Mouse (Mus musculus) midbrain, embryonic 11.5 days (tissue): ENCODE data around the gene Mlip. TPM values are rescaled to one million over a fixed set of nuclear protein-coding genes. Genes with fewer than 3 reads are reported as not detected.

Source experiments
- ATAC-seq: fragments of 200-750 bp; cut with Nextera tagmentation; 2 replicates; pipeline ENCODE4 v1.8.0; 2017; ENCODE audit warnings: moderate TSS enrichment, moderate library complexity; ENCODE audit not compliant: low FRiP score
- DNase-seq: peaks from one replicate; pipeline ENCODE4 v3.0.0; 2015; ENCODE audit warnings: low spot score; ENCODE audit errors: missing footprints
- H3K27ac ChIP-seq: fragments of 300-500 bp; sonication (generic); 2 replicates; pipeline ENCODE4 v1.5.1; 2014; ENCODE audit warnings: low read depth, low read length
- H3K27me3 ChIP-seq: fragments of 300-500 bp; sonication (generic); 2 replicates; pipeline ENCODE4 v1.6.1; 2014; ENCODE audit warnings: mild to moderate bottlenecking, low read length, moderate library complexity, mixed read lengths; ENCODE audit not compliant: control insufficient read depth, insufficient read depth
- H3K36me3 ChIP-seq: fragments of 300-500 bp; sonication (generic); 2 replicates; pipeline ENCODE4 v1.6.1; 2014; ENCODE audit warnings: mild to moderate bottlenecking, low read length, moderate library complexity, mixed read lengths; ENCODE audit not compliant: control insufficient read depth, insufficient read depth
- H3K4me1 ChIP-seq: fragments of 300-500 bp; sonication (generic); 2 replicates; pipeline ENCODE4 v1.6.1; 2014; ENCODE audit warnings: low read length; ENCODE audit not compliant: control insufficient read depth, insufficient read depth
- H3K4me2 ChIP-seq: fragments of 300-500 bp; sonication (generic); 2 replicates; pipeline ENCODE4 v1.6.1; 2014; ENCODE audit warnings: mild to moderate bottlenecking, moderate library complexity
- H3K4me3 ChIP-seq: fragments of 300-500 bp; sonication (generic); 2 replicates; pipeline ENCODE4 v1.5.1; 2014; ENCODE audit warnings: low read depth, low read length
- H3K9ac ChIP-seq: fragments of 300-500 bp; sonication (generic); 2 replicates; pipeline ENCODE4 v1.6.1; 2014; ENCODE audit warnings: low read length
- H3K9me3 ChIP-seq: fragments of 300-500 bp; sonication (generic); 2 replicates; pipeline ENCODE4 v1.6.1; 2016; ENCODE audit warnings: low read length; ENCODE audit not compliant: control insufficient read depth
- WGBS: fragments of 180-500 bp; shearing (Covaris S2); extraction: QIAGEN DNeasy Blood & Tissue Kit; methylation state at CpG from one replicate; pipeline ENCODE4 v1.1.7; 2014; 5-methylcytosine and 5-hydroxymethylcytosine counted together
- polyA plus RNA-seq: library from polyadenylated mRNA; unstranded; fragments of >200 nt; fragmentation: Nextera tagmentation; extraction: Ambion mirVana; gene quantifications from 2 replicates; pipeline ENCODE4 v1.2.1, GENCODE M21; 2014

Gene Mlip
- polyA plus RNA-seq, 1 experiment from 2014 or later = 0.63 TPM

DNA sequence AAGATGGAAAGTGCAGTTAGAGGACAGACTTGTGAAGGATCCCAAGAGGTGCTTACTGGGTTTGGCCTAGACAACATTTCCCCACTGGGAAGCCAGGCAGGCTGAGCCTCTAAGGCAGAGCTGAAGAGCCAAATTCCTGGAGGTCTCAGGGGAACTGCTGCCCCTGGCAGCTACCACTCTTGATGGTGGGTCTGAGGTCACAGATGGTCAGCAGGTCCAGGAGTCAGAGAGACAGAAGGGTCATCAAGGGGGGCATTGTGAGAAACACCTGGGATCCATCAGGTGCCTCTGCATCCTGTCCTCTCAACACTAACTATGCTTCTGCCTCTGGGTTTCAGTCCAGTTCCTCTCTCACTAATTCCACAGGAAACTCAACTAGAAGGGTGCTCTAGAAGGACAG is 10.1 kb upstream of the Mlip start:
- Histone ChIP-seq H3K27ac (no peak overlapping the region), H3K9ac (no peak overlapping the region), H3K27me3 (no peaks in the 10 kb centered on the region), H3K36me3 (no peaks in the 10 kb centered on the region), H3K4me3 (no peak overlapping the region), H3K4me2 (no peak overlapping the region), H3K4me1 (no peaks in the 10 kb centered on the region), H3K9me3 (no peaks in the 10 kb centered on the region)
- peak; percentile 77 for DNase-seq
- ATAC-seq = no peak

DNA sequence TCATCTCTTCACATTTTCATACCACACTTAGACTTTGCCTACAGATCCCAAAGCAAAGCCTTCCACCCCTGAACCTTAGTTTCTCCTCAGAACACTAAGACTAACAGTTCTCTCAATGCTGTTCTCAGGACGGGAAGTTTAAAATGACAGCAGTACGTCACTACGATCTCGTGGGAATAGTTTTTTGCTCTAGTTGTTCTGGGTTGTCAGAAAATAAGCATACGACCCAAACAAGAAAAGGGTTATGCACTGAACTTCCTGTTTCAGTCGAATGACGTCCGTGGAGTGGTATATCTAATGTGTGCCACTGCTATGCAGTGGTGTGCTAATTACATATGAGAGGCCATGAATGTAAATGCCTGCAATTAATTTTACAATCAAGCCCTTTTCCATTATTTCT is 7.9 kb upstream of the Mlip start:
- DNase-seq (peak; percentile 85), ATAC-seq (no peak)
- Histone ChIP-seq H3K27me3 (no peaks in the 10 kb centered on the region), H3K4me1 (no peaks in the 10 kb centered on the region), H3K9ac (no peak overlapping the region), H3K36me3 (no peaks in the 10 kb centered on the region), H3K4me3 (no peak overlapping the region), H3K27ac (no peak overlapping the region), H3K4me2 (no peak overlapping the region), H3K9me3 (no peaks in the 10 kb centered on the region)
- WGBS = 96% methylated on average over 8 of the region's 8 CpGs

GRCm38 (mm10) chr9:77359278-77359973 is 6.7 kb upstream of the Mlip start:
- Histone ChIP-seq H3K4me3 (no peak overlapping the region), H3K27ac (no peak overlapping the region), H3K36me3 (no peaks in the 10 kb centered on the region), H3K9me3 (no peaks in the 10 kb centered on the region), H3K4me2 (no peak overlapping the region), H3K9ac (no peak overlapping the region), H3K4me1 (no peaks in the 10 kb centered on the region), H3K27me3 (no peaks in the 10 kb centered on the region)
- ATAC-seq = no peak
- WGBS = 90% methylated on average over 10 of the region's 10 CpGs
- DNase-seq = peak; percentile 35

GRCm38 (mm10) chr9:77353942-77354341 is 1.2 kb upstream of the Mlip start:
- Histone ChIP-seq H3K27ac (no peak overlapping the region), H3K36me3 (no peaks in the 10 kb centered on the region), H3K4me1 (no peaks in the 10 kb centered on the region), H3K9me3 (no peaks in the 10 kb centered on the region), H3K27me3 (no peaks in the 10 kb centered on the region), H3K9ac (no peak overlapping the region), H3K4me3 (no peak overlapping the region), H3K4me2 (no peak overlapping the region)
- DNase-seq (peak; percentile 68), ATAC-seq (no peak)
- 81% methylated on average over 4 of the region's 4 CpGs for WGBS

- no peaks in the 10 kb centered on the region for H3K27me3 ChIP-seq
- H3K27ac ChIP-seq = no peak overlapping the region
- H3K9me3 ChIP-seq = no peaks in the 10 kb centered on the region
- H3K4me3 ChIP-seq = no peak overlapping the region
- H3K4me1 ChIP-seq = no peaks in the 10 kb centered on the region
- H3K9ac ChIP-seq = no peak overlapping the region
- H3K4me2 ChIP-seq = no peak overlapping the region
- DNase-seq (no peak), ATAC-seq (no peak)
- 91% methylated on average over 7 of the region's 7 CpGs for WGBS
- H3K36me3 ChIP-seq = no peaks in the 10 kb centered on the region
Measured at GRCm38 (mm10) chr9:77347704-77348103, 5.1 kb downstream of the Mlip start.

DNA sequence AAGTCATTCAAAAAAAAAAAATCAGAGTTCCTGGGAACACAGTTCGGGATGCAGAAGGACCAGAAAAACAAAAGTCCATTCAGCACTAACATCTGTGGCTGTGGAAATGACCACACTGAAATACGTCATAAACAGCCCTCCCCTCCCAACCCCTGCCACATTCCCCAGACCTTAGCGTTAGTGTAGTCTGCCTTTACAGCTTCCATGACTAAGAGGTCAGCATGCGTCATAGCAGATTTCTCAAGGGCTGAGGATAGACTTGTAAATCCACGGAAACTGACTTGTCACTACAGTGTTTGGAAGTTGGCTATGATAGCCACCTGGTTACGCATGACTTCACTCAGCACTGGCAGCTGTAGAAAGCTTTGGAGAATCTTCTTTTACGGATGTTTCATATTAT is 8.5 kb downstream of the Mlip start:
- 91% methylated on average over 7 of the region's 7 CpGs for WGBS
- DNase-seq = no peak
- no peak overlapping the region for H3K4me2 ChIP-seq
- H3K36me3 ChIP-seq = no peaks in the 10 kb centered on the region
- no peaks in the 10 kb centered on the region for H3K27me3 ChIP-seq
- no peaks in the 10 kb centered on the region for H3K9me3 ChIP-seq
- H3K27ac ChIP-seq = no peak overlapping the region
- ATAC-seq = no peak
- H3K4me3 ChIP-seq = no peak overlapping the region
- no peaks in the 10 kb centered on the region for H3K4me1 ChIP-seq
- H3K9ac ChIP-seq = no peak overlapping the region

DNA sequence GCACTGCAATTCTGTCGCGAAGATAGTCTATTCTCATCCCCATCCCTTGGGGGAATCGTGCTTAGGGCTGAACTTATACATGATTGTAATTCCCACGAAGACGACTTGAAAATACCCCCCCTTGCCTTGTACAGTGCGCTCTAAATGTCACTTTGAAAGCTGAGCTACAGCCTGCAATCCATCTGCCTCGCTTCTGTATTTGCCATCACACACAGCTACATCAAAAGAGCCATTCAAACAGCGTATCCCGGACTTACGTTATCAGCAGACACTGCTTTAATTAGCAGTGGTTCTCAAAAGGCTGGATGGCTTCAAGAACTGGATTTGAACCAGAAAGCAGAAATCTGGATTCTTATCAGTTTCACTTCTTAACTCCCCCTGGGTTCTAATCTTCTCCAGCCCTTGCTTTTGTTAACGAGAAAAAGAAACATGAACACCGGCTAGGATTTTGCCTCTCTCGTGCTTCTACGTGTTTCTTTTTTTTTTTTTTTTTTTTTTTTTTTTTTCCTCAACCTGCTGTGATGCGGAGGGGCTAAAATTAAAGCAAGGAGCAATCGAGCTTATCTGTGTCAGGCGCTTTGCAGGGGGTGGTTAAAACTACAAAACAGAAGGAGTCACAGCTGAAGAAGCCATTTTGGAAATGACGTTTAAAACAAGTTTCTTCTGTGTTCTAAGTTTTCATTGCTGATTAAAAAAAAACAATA is 12.5 kb downstream of the Mlip start:
- DNase-seq = peak; percentile 88
- 44% methylated on average over 18 of the region's 18 CpGs for WGBS
- peak overlapping the region; percentile 15; the same call in 1 of the 2 replicates for H3K27ac ChIP-seq

DNA sequence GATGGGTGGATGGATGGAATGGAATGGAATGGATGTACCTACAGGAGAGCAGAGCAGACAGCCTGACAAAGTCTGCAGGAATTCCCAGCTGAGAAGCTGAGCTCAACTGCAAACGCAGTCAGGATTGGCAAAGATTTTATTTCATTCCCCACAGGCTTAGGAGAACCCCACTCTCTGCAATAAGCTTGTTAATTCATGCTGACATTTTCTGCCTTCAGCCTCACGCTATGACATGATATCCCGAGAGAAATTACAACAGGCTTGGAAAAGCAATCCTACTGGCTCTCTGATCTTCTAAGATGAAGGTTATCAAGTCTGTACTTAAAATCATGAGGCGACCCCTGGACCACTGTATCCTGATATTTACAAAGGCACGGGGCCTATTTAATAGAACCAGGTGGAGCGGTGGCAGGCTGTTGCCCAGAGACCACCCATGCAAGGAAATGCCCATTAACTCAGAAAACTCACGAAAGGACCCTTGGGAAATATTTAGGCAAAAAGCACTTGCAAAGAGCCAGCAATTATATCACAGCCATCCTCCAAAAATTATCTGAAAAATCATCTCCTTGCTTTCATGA is 13.1 kb downstream of the Mlip start:
- no peak overlapping the region for H3K4me2 ChIP-seq
- ATAC-seq (peak; percentile 69), DNase-seq (no peak)
- H3K9ac ChIP-seq = no peak overlapping the region
- 70% methylated on average over 7 of the region's 7 CpGs for WGBS
- no peaks in the 10 kb centered on the region for H3K4me1 ChIP-seq
- no peak overlapping the region for H3K4me3 ChIP-seq
- peak overlapping the region; percentile 15; the same call in 1 of the 2 replicates for H3K27ac ChIP-seq
- H3K9me3 ChIP-seq = no peaks in the 10 kb centered on the region
- no peaks in the 10 kb centered on the region for H3K27me3 ChIP-seq
- no peaks in the 10 kb centered on the region for H3K36me3 ChIP-seq

More for the DNA sequence above, 12.5 kb downstream of the Mlip start:
- Histone ChIP-seq H3K4me2 (peak overlapping the region; percentile 8; the same call in 1 of the 2 replicates), H3K9ac (no peak overlapping the region), H3K27me3 (no peaks in the 10 kb centered on the region), H3K9me3 (no peaks in the 10 kb centered on the region), H3K36me3 (no peaks in the 10 kb centered on the region), H3K4me3 (no peak overlapping the region), H3K4me1 (no peaks in the 10 kb centered on the region)
- peak; percentile 67 for ATAC-seq

DNA sequence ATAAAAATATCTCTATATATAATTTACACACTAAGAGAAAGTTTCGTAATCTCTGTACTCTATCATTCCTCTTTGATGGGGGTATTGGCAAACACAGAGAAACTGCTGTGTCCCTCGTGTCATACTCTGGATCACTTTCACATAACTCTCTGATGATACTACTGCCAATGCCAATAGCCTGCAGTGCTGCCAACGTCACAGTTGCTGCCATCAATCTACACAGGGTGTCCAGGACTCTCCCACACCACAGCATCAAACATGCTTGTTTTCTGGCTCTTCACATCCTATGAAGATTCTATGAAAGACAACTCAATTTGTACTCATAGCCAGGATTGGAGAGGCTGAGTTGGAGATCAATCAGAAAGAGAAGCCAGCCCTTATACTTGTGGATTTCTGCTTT is 17.4 kb downstream of the Mlip start:
- DNase-seq = no peak
- Histone ChIP-seq H3K9ac (no peak overlapping the region), H3K27me3 (no peaks in the 10 kb centered on the region), H3K27ac (no peak overlapping the region), H3K9me3 (no peaks in the 10 kb centered on the region), H3K4me2 (no peak overlapping the region), H3K4me1 (no peaks in the 10 kb centered on the region), H3K36me3 (no peaks in the 10 kb centered on the region), H3K4me3 (no peak overlapping the region)
- WGBS = 77% methylated on average over 3 of the region's 3 CpGs
- ATAC-seq = no peak
